Mouse (Mus musculus) kidney, postnatal 0 days (tissue): ENCODE results near the gene Adamts16. TPM values are rescaled to one million over a fixed set of nuclear protein-coding genes. Genes with fewer than 3 reads are reported as not detected.
A peak's percentile ranks its signal among the peaks of the same experiment; 100 is the strongest.

ENCODE experiments used
- ATAC-seq: fragments of 200-750 bp; cut with Nextera tagmentation; replicated peaks from 2 replicates; pipeline ENCODE4 v1.8.0; 2017; ENCODE audit warnings: low read depth, moderate number of reproducible peaks, moderate TSS enrichment, moderate library complexity; ENCODE audit not compliant: low FRiP score
- DNase-seq: peaks from one replicate; pipeline ENCODE4 v3.0.0-alpha.2; 2016; ENCODE audit warnings: low spot score
- H3K27ac ChIP-seq: fragments of 300-500 bp; sonication (generic); 2 replicates; pipeline ENCODE4 v1.5.1; 2014; ENCODE audit warnings: mild to moderate bottlenecking
- H3K27me3 ChIP-seq: fragments of 300-500 bp; sonication (generic); 2 replicates; pipeline ENCODE4 v1.6.1; 2014; ENCODE audit warnings: low read length, mixed read lengths; ENCODE audit not compliant: insufficient read depth
- H3K36me3 ChIP-seq: fragments of 300-500 bp; sonication (generic); 2 replicates; pipeline ENCODE4 v1.6.1; 2014; ENCODE audit warnings: low read length, mixed read lengths; ENCODE audit not compliant: insufficient read depth
- H3K4me1 ChIP-seq: fragments of 300-500 bp; sonication (generic); replicated peaks from 2 replicates; pipeline ENCODE4 v1.6.1; 2014; ENCODE audit warnings: antibody characterized with exemption, low read length, mixed read lengths; ENCODE audit not compliant: insufficient read depth
- H3K4me2 ChIP-seq: fragments of 300-500 bp; sonication (generic); 2 replicates; pipeline ENCODE4 v1.6.1; 2014; ENCODE audit warnings: mild to moderate bottlenecking, low read length, moderate library complexity, mixed read lengths
- H3K4me3 ChIP-seq: fragments of 300-500 bp; sonication (generic); replicated peaks from 2 replicates; pipeline ENCODE4 v1.5.1; 2014; ENCODE audit warnings: low read depth, low read length
- H3K9ac ChIP-seq: fragments of 300-500 bp; sonication (generic); 2 replicates; pipeline ENCODE4 v1.6.1; 2014; ENCODE audit warnings: low read depth, low read length
- H3K9me3 ChIP-seq: fragments of 300-500 bp; sonication (generic); replicated peaks from 2 replicates; pipeline ENCODE4 v1.6.1; 2016; ENCODE audit warnings: low read length, inconsistent platforms, mixed read lengths
- CTCF ChIP-seq: IDR thresholded peaks from 2 replicates; pipeline ENCODE4 v1.5.1; 2016; ENCODE audit warnings: antibody characterized with exemption, low read depth, mild to moderate bottlenecking, moderate library complexity
- WGBS: fragments of 180-500 bp; shearing (Covaris S2); extraction: QIAGEN DNeasy Blood & Tissue Kit; methylation state at CpG from one replicate; pipeline ENCODE4 v1.1.7; 2014; 5-methylcytosine and 5-hydroxymethylcytosine counted together
- polyA plus RNA-seq: library from polyadenylated mRNA; unstranded; fragments of >200 nt; fragmentation: Nextera tagmentation; extraction: Ambion mirVana; gene quantifications from 2 replicates; pipeline ENCODE4 v1.2.1, GENCODE M21; 2015

Gene Adamts16
- polyA plus RNA-seq, 1 experiment from 2014 or later = 11.8 TPM

DNA sequence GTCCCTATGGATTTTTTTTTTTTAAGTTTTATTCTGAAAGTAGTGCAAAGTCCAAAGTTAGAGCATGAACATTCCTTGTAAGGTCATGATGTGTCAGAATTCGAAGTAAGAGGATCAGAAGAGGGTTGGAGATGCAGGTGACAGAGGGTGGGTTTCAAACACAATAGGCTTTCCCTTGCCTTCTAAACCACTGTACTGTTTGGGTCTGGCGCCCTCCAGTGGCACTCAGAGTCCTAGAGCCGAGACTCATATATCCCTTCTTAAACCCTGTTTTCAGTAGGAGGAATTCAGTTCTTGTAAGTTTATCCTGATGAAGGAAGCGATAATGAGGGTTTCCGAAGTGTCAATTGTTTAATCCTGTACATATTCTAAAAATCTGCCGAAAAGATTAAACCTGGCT is 1.4 kb downstream of the Adamts16 start:
- Histone ChIP-seq H3K27ac (no peak overlapping the region), H3K4me1 (peaks cover 16% of the 10 kb centered on the region), H3K9me3 (no peaks in the 10 kb centered on the region), H3K4me2 (peak overlapping the region; percentile 72), H3K36me3 (no peaks in the 10 kb centered on the region), H3K9ac (no peak overlapping the region), H3K27me3 (no peaks in the 10 kb centered on the region), H3K4me3 (peak overlapping the region; percentile 46)
- ATAC-seq (0 out of 2 replicates have a peak, but pooled peaks have one; percentile 53), DNase-seq (peak; percentile 93)
- WGBS = 7% methylated on average over 6 of the region's 6 CpGs
- TF ChIP-seq CTCF = peak; percentile 98

DNA sequence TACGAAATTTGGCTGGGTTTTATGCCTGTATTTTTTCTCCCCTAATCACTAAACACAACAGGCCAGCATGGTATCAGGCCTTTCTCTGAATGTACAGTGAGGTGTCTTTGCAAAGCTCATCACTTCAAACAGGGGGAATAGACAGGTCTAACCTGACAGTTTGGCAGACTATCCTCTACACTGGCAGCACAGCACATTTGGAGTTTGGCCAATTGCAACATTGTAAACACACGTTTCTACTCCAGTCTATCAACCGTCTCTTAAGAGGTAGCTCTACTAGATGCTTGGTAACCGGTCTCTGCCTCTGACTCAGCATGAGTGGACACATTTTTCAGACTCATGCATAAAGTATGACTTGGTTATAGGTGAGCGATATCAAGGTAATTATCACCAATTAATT is 4.0 kb downstream of the Adamts16 start:
- Histone ChIP-seq H3K9ac (no peak overlapping the region), H3K9me3 (no peaks in the 10 kb centered on the region), H3K36me3 (no peaks in the 10 kb centered on the region), H3K27ac (no peak overlapping the region), H3K4me2 (no peak overlapping the region), H3K4me1 (peaks cover 16% of the 10 kb centered on the region), H3K4me3 (no peak overlapping the region), H3K27me3 (no peaks in the 10 kb centered on the region)
- ATAC-seq = no peak
- DNase-seq = no peak
- TF ChIP-seq CTCF = no peak
- 50% methylated on average over 5 of the region's 5 CpGs for WGBS

DNA sequence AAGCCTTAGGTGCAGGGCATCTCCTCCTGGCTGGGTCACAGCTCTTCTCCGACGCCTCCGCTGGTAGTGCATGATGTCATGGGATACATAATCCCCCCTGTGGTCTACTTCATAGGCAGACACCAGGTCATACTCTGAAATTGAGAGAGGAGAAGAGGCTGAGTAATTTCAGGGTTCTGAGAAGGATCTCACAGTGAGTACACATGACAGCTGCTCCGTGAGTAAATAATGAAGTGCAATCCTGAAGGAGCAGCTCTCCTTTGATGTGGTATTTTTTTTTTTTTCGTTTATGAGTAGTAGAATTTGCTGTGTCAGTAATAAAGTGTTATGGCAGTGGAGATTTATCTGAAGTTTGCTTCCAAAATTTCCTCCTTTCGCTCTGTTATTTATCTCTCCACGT is 5.4 kb downstream of the Adamts16 start:
- H3K4me3 ChIP-seq = no peak overlapping the region
- no peak for TF ChIP-seq CTCF
- 53% methylated on average over 7 of the region's 7 CpGs for WGBS
- no peaks in the 10 kb centered on the region for H3K27me3 ChIP-seq
- peaks cover 16% of the 10 kb centered on the region for H3K4me1 ChIP-seq
- ATAC-seq = no peak
- no peak overlapping the region for H3K4me2 ChIP-seq
- H3K36me3 ChIP-seq = no peaks in the 10 kb centered on the region
- no peaks in the 10 kb centered on the region for H3K9me3 ChIP-seq
- H3K27ac ChIP-seq = no peak overlapping the region
- H3K9ac ChIP-seq = no peak overlapping the region
- peak; percentile 29 for DNase-seq

DNA sequence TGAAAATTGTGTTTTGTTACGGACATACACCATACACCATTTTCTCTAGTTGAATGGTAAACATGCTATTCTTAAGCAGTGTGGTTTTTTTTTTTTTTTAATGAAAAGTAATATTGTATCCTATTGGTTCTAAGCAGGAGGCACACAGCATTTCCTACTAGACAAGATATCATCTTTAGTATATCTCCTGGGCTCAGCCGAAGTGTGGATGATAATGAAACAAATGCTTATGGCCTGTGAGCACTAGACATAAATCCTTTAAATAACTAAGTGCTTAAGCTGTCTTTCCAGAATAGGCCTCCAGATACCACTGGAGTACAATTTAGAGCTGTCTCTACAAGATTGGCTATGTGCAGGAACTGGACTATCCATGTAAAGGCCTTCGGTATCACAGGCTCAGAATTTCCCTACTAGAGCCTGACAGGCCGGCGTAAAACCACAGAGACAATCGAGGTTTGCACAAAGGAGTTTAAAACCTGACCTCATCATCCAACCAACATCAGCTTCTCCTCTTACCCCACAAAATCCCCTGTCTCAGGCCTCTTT is 8.9 kb downstream of the Adamts16 start:
- H3K4me1 ChIP-seq = peaks cover 10% of the 10 kb centered on the region
- WGBS = 75% methylated on average over 6 of the region's 6 CpGs
- no peaks in the 10 kb centered on the region for H3K36me3 ChIP-seq
- DNase-seq (no peak), ATAC-seq (no peak)
- no peak overlapping the region for H3K4me3 ChIP-seq
- H3K9me3 ChIP-seq = no peaks in the 10 kb centered on the region
- no peak overlapping the region for H3K27ac ChIP-seq
- H3K9ac ChIP-seq = no peak overlapping the region
- no peak for TF ChIP-seq CTCF
- H3K27me3 ChIP-seq = no peaks in the 10 kb centered on the region
- no peak overlapping the region for H3K4me2 ChIP-seq

DNA sequence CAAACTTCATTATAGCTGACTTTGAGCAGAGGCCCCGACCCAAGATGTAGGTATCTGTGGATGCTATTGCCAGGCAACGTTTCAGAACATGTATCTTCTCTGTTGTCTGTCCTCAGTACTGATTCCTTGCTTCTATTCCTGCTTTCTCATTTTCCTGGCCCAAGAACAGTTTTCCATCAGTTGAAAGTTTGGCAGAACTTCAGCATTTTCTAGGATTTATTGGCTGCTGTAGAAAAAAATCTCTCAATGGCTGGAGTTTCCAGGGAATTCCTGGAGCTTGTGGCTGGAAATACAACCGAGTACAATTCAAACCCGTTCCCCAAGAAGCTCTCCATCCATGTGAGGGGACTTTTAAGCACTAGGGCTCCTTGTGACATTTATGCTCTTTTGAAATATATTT is 10.6 kb downstream of the Adamts16 start:
- H3K4me2 ChIP-seq = no peak overlapping the region
- H3K9me3 ChIP-seq = no peaks in the 10 kb centered on the region
- no peak overlapping the region for H3K9ac ChIP-seq
- no peak overlapping the region for H3K27ac ChIP-seq
- ATAC-seq (no peak), DNase-seq (peak; percentile 57)
- WGBS = 60% methylated on average over 4 of the region's 4 CpGs
- H3K27me3 ChIP-seq = no peaks in the 10 kb centered on the region
- no peaks in the 10 kb centered on the region for H3K36me3 ChIP-seq
- H3K4me3 ChIP-seq = no peak overlapping the region
- H3K4me1 ChIP-seq = peaks cover 3% of the 10 kb centered on the region
- no peak for TF ChIP-seq CTCF

DNA sequence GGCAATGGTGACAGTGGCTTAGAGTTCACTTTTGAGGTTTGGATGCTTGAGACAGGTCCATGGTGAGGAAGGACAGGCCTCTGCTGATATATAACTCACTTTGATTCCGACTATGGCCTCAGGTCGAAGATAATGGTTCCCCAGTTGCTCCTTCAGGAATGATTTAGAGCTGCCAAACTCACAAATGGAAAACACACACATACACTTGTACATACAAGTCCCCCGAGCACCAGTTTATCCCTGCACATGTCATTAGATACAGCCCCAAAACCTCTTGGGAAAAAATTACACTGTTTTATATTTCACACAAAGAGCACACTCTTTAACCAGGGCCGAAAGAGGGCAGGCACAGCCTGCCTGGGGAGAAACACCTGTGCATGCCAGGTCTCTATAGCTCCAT is 14.1 kb downstream of the Adamts16 start:
- Histone ChIP-seq H3K4me3 (no peak overlapping the region), H3K27ac (no peak overlapping the region), H3K36me3 (no peaks in the 10 kb centered on the region), H3K27me3 (no peaks in the 10 kb centered on the region), H3K9ac (no peak overlapping the region), H3K4me2 (no peak overlapping the region), H3K4me1 (no peaks in the 10 kb centered on the region), H3K9me3 (no peaks in the 10 kb centered on the region)
- 60% methylated on average over 4 of the region's 4 CpGs for WGBS
- DNase-seq (no peak), ATAC-seq (no peak)
- no peak for TF ChIP-seq CTCF

DNA sequence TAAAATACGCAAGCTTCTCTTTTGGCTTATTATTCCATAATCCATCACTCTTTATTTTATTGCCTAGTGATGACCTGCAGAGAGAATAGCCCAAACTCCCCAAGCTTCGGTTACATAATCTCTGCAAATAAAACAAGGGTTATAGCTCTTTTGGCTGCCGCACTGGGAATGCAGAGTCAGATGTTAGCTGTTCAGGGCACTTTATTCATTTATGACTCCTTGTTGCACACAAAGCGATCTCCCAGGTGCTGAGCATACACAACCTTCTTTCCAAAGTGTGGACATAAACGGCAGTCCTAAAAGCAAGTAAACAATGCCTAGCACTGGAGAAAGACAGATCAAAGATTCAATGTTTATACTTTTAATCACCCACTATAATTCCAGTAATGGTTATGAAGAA is 16.3 kb downstream of the Adamts16 start:
- no peaks in the 10 kb centered on the region for H3K27me3 ChIP-seq
- 34% methylated on average over 5 of the region's 5 CpGs for WGBS
- no peak overlapping the region for H3K27ac ChIP-seq
- no peak overlapping the region for H3K4me2 ChIP-seq
- H3K36me3 ChIP-seq = no peaks in the 10 kb centered on the region
- no peak for ATAC-seq
- DNase-seq = peak; percentile 40
- H3K4me3 ChIP-seq = no peak overlapping the region
- H3K9ac ChIP-seq = no peak overlapping the region
- TF ChIP-seq CTCF = no peak
- H3K4me1 ChIP-seq = no peaks in the 10 kb centered on the region
- H3K9me3 ChIP-seq = no peaks in the 10 kb centered on the region
